Mouse (Mus musculus): ENCODE measurements around the gene Pcbd1.
"Not testable (repeated sequence)": the region's sequence is repeated elsewhere in the genome, so short reads cannot be mapped to it uniquely, and the experiment has no call there.

The Pcbd1 gene

GRCm38 (mm10) chr10:61091866-61092265 is 2.7 kb downstream of the Pcbd1 start:
- no peak for DNase-seq (ENCODE audit: low spot score in 2 of 2)

GRCm38 (mm10) chr10:61103564-61104114 is 14.5 kb downstream of the Pcbd1 start:
- DNase-seq (ENCODE audit: low spot score in 2 of 2), result no peak

- no peak for DNase-seq (ENCODE audit: low spot score in 2 of 2)
Observed at GRCm38 (mm10) chr10:61114246-61114720, 25.2 kb downstream of the Pcbd1 start.

- DNase-seq (ENCODE audit: low spot score in 2 of 2), result not testable (repeated sequence)
Observed at GRCm38 (mm10) chr10:61121732-61122131, 32.6 kb downstream of the Pcbd1 start.

GRCm38 (mm10) chr10:61123276-61123913 is 34.3 kb downstream of the Pcbd1 start:
- no peak for DNase-seq (ENCODE audit: low spot score in 2 of 2)

- no peak for DNase-seq (ENCODE audit: low spot score in 2 of 2)
Observed at GRCm38 (mm10) chr10:61124462-61124861, 35.3 kb downstream of the Pcbd1 start.

GRCm38 (mm10) chr10:61128701-61129365 is 39.7 kb downstream of the Pcbd1 start:
- DNase-seq (ENCODE audit: low spot score in 2 of 2), result no peak

- DNase-seq (ENCODE audit: low spot score in 2 of 2), result peak in 1 of 2 experiments; percentile 11
Observed at GRCm38 (mm10) chr10:61130959-61131358, 41.8 kb downstream of the Pcbd1 start.

GRCm38 (mm10) chr10:61134041-61134440 is 44.9 kb downstream of the Pcbd1 start:
- no peak for DNase-seq (ENCODE audit: low spot score in 2 of 2)

- DNase-seq (ENCODE audit: low spot score in 2 of 2), result no peak
Observed at GRCm38 (mm10) chr10:61135226-61135839, 46.2 kb downstream of the Pcbd1 start.

GRCm38 (mm10) chr10:61137567-61137966 is 48.4 kb downstream of the Pcbd1 start:
- no peak for DNase-seq (ENCODE audit: low spot score in 2 of 2)

GRCm38 (mm10) chr10:61143343-61143742 is 54.2 kb downstream of the Pcbd1 start:
- DNase-seq (ENCODE audit: low spot score in 2 of 2), result no peak

Measured in urinary bladder, postnatal 36 days (tissue).